Mouse (Mus musculus) kidney, adult 18-20 months (tissue): ENCODE measurements around the gene Lce1c.
A peak's percentile ranks its signal among the peaks of the same experiment; 100 is the strongest.
"Not testable (repeated sequence)": the region's sequence is repeated elsewhere in the genome, so short reads cannot be mapped to it uniquely, and the experiment has no call there.

ENCODE experiments used
- DNase-seq: peaks from one replicate; pipeline ENCODE4 v3.0.0; 2021

The Lce1c gene

GRCm38 (mm10) chr3:92678947-92679346 is at the start of gene Lce1c:
Gene Lce1c, plus strand, starts transcription at chr3:92679247.
- DNase-seq, result no peak

GRCm38 (mm10) chr3:92637745-92638652 is 41.0 kb upstream of the Lce1c start:
- DNase-seq, result peak; percentile 17

GRCm38 (mm10) chr3:92638653-92638991 is 40.4 kb upstream of the Lce1c start:
- DNase-seq, result no peak

GRCm38 (mm10) chr3:92639854-92640253 is 39.2 kb upstream of the Lce1c start:
- DNase-seq, result no peak

GRCm38 (mm10) chr3:92648207-92648606 is 30.8 kb upstream of the Lce1c start, which contains the start of gene Lce1a1:
Gene Lce1a1, minus strand, starts transcription at chr3:92648307.
- DNase-seq, result no peak

GRCm38 (mm10) chr3:92656826-92657225 is 22.2 kb upstream of the Lce1c start, which contains the start of gene Lce1b:
Gene Lce1b, minus strand, starts transcription at chr3:92656926.
- DNase-seq, result no peak

- no peak for DNase-seq
Measured at GRCm38 (mm10) chr3:92670215-92670614, 8.8 kb upstream of the Lce1c start, which contains the start of gene Lce1a2. Gene Lce1a2, minus strand, starts transcription at chr3:92670315.

GRCm38 (mm10) chr3:92687110-92687509 is 8.1 kb downstream of the Lce1c start, which contains the start of gene Lce1d:
Gene Lce1d, minus strand, starts transcription at chr3:92687210.
- no peak for DNase-seq

- DNase-seq, result not testable (repeated sequence)
Measured at GRCm38 (mm10) chr3:92689154-92689553, 10.1 kb downstream of the Lce1c start.

GRCm38 (mm10) chr3:92691688-92692087 is 12.6 kb downstream of the Lce1c start:
- no peak for DNase-seq

- DNase-seq, result no peak
Measured at GRCm38 (mm10) chr3:92694613-92695012, 15.6 kb downstream of the Lce1c start.

GRCm38 (mm10) chr3:92708974-92709373 is 29.9 kb downstream of the Lce1c start, which contains the start of gene Lce1e:
Gene Lce1e, minus strand, starts transcription at chr3:92709074.
- DNase-seq, result no peak

- DNase-seq, result no peak
Measured at GRCm38 (mm10) chr3:92715122-92715521, 36.1 kb downstream of the Lce1c start.

- DNase-seq, result no peak
Measured at GRCm38 (mm10) chr3:92720250-92720649, 41.2 kb downstream of the Lce1c start, which contains the start of gene Lce1f. Gene Lce1f, minus strand, starts transcription at chr3:92720350.

GRCm38 (mm10) chr3:92722631-92723030 is 43.6 kb downstream of the Lce1c start:
- no peak for DNase-seq
